Mouse (Mus musculus) embryonic facial prominence, embryonic 10.5 days (tissue): ENCODE data around the gene Axin2. TPM values are rescaled to one million over a fixed set of nuclear protein-coding genes. Genes with fewer than 3 reads are reported as not detected.
A peak's percentile ranks its signal among the peaks of the same experiment; 100 is the strongest.

Experiments used
- DNase-seq: peaks from one replicate; pipeline ENCODE4 v3.0.0-alpha.2; 2017; ENCODE audit warnings: low spot score
- H3K27ac ChIP-seq: fragments of 300-500 bp; sonication (generic); replicated peaks from 2 replicates; pipeline ENCODE4 v1.5.1; 2016; ENCODE audit warnings: mild to moderate bottlenecking
- H3K27me3 ChIP-seq: fragments of 300-500 bp; sonication (generic); replicated peaks from 2 replicates; pipeline ENCODE4 v1.6.1; 2016; ENCODE audit warnings: low read depth, mild to moderate bottlenecking; ENCODE audit not compliant: poor library complexity, severe bottlenecking
- H3K36me3 ChIP-seq: fragments of 300-500 bp; sonication (generic); replicated peaks from 2 replicates; pipeline ENCODE4 v1.6.1; 2016; ENCODE audit warnings: mild to moderate bottlenecking, moderate library complexity
- H3K4me1 ChIP-seq: fragments of 300-500 bp; sonication (generic); 2 replicates; pipeline ENCODE4 v1.6.1; 2016
- H3K4me3 ChIP-seq: fragments of 300-500 bp; sonication (generic); 2 replicates; pipeline ENCODE4 v1.5.1; 2016; ENCODE audit warnings: mild to moderate bottlenecking, moderate library complexity
- H3K9me3 ChIP-seq: fragments of 300-500 bp; sonication (generic); 2 replicates; pipeline ENCODE4 v1.6.1; 2016; ENCODE audit warnings: mild to moderate bottlenecking
- WGBS: fragments of 180-500 bp; shearing (Covaris S2); methylation state at CpG from one replicate; pipeline ENCODE4 v1.1.7; 2016; 5-methylcytosine and 5-hydroxymethylcytosine counted together
- polyA plus RNA-seq: library from polyadenylated mRNA; unstranded; fragments of >200 nt; fragmentation: Nextera tagmentation; extraction: Ambion mirVana; gene quantifications from 2 replicates; pipeline ENCODE4 v1.2.1, GENCODE M21; 2016

The Axin2 gene
- polyA plus RNA-seq, 1 experiment from 2014 or later: 15.3 TPM

DNA sequence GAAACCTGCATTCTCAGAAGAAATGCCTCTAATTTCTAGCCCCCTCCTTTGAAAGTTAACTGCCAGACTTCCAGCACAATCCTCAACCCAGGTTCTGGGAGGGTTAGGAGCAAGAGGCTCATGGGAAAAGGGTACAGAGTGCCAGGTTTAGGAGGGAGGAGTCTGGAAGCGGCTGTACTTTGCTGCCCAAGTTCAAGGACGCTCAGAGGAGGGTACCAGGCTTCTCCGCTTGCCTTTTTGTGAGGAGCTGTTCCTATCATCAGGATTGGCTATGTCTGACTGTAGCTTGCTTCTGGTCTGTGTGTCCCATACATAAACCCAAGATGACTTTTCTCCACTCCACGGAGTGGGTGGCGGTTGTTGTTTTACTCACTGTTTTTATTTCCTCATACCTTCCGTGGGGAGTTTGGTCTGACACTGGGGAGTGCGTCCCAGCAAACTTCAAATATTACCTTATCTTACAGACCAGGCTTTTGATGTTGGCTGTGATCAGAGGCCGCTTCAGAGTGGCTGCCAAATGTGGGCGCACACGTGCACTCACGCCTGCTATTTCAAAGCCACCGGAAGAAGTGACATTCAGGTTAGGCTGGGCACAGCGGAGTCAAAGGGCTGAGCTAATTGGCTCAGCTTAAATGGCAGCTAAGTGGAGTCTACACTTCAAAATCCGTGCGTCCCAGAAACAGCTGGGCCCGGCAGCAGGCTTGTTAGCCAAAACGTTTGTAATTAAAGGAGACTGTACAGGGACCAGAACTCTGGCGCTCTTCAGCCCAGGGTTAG, 16.1 kb downstream of the Axin2 start:
- peaks cover 6% of the 10 kb centered on the region; the same call in 1 of the 2 replicates for H3K9me3 ChIP-seq
- H3K27ac ChIP-seq: peak overlapping the region; percentile 52
- peaks cover 100% of the 10 kb centered on the region for H3K36me3 ChIP-seq
- DNase-seq: peak; percentile 47
- no peak overlapping the region for H3K4me3 ChIP-seq
- H3K27me3 ChIP-seq: peaks cover 28% of the 10 kb centered on the region; the same call in 1 of the 2 replicates
- 54% methylated on average over 18 of the region's 18 CpGs for WGBS
- H3K4me1 ChIP-seq: peaks cover 68% of the 10 kb centered on the region

DNA sequence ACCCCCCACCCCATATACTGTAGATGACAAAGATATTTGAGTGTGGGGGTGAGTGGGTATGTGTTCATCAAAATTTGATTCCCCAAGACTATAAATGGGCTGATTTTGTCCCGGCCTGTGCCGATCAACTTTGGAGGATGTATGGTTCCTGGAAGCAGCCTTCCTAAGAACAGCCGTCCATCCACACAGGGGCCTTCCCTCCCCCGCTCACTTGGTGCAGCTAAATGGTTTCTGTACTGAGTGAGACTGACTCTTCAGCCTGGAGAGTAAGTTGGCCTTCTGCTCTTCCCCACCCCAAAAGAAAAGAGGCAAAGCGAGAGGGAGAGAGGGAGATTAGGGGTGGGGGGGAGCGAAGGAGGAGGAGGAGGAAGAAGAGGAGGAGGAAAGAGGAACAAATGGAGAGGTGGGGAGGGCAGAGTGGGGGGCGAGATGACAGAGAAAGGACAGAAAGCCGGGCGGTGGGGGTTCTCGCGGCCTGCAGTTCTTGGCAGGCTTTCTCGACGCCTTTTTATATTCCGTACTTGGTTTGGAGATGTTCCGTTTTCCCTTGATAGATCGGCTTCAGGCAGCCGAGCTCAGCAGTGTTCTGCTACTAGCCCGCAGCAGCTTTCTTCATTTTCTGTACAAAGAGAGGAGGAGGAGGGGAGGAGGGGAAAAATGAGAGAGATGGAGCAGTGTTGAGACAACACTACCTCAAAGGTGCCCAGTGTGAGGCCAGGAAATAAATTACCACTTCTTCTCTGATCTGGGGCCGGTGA, 20.7 kb downstream of the Axin2 start:
- no peak overlapping the region for H3K4me3 ChIP-seq
- WGBS: 69% methylated on average over 19 of the region's 19 CpGs
- peaks cover 99% of the 10 kb centered on the region for H3K36me3 ChIP-seq
- no peak for DNase-seq
- H3K27me3 ChIP-seq: peaks cover 21% of the 10 kb centered on the region; the same call in 1 of the 2 replicates
- H3K27ac ChIP-seq: 0 out of 2 replicates have a peak overlapping the region, but pooled peaks have one; percentile 14
- H3K9me3 ChIP-seq: no peaks in the 10 kb centered on the region
- peaks cover 33% of the 10 kb centered on the region for H3K4me1 ChIP-seq

DNA sequence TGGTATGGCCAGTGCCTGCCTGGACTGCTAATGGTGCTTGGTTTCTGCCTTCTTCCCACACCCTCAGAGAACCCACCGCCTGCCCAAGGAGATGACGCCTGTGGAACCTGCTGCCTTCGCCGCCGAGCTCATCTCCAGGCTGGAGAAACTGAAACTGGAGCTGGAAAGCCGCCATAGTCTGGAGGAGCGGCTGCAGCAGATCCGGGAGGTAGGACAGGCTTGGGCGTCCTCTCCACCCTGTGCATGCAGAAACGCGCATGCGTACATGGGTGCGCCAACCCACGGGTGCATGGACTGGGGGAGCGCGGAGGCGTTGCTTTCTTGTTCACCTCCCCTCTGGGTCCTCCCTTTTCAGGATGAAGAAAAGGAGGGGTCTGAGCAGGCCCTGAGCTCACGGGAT, 21.7 kb downstream of the Axin2 start:
- Histone ChIP-seq H3K36me3 (peaks cover 99% of the 10 kb centered on the region), H3K9me3 (no peaks in the 10 kb centered on the region), H3K4me1 (peaks cover 27% of the 10 kb centered on the region), H3K27ac (no peak overlapping the region), H3K4me3 (no peak overlapping the region), H3K27me3 (peaks cover 19% of the 10 kb centered on the region; the same call in 1 of the 2 replicates)
- WGBS: 94% methylated on average over 18 of the region's 18 CpGs
- DNase-seq: no peak

DNA sequence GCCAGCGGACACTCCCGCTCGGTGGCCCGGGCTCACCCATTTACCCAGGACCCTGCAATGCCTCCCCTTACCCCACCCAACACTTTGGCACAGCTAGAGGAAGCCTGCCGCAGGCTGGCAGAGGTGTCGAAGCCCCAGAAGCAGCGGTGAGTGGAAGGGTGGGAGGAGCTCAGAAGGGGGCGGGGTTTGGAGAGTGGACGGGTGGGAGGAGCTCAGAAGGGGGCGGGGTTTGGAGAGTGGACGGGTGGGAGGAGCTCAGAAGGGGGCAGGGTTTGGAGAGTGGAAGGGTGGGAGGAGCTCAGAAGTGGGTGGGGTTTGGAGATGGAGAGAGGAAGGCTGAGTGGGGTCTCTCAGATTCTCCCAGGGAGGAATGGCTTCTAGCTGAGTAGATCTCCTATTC, 23.6 kb downstream of the Axin2 start:
- Histone ChIP-seq H3K27me3 (0 out of 2 replicates have a peak, but pooled peaks cover 4% of the 10 kb centered on the region), H3K27ac (no peak overlapping the region), H3K36me3 (peaks cover 99% of the 10 kb centered on the region), H3K4me3 (no peak overlapping the region), H3K4me1 (peaks cover 36% of the 10 kb centered on the region), H3K9me3 (no peaks in the 10 kb centered on the region)
- whole genome bisulfite sequencing: 82% methylated on average over 11 of the region's 11 CpGs
- DNase-seq: no peak

DNA sequence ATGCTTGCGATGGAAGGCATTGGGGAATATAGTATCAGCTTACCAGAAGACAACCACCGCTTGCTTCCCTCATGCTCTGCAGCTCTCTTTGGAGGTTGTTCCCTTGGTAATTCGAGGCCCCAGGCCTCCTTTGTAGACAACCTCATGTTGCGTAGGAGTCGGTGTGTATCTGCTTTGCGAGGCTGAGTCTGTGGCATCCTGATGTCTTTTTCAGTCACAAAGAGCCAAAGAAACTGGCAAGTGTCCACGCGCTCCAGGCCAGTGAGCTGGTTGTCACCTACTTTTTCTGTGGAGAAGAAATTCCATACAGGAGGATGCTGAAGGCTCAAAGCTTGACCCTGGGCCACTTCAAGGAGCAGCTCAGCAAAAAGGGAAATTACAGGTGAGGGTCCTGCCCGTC, 25.5 kb downstream of the Axin2 start:
- WGBS: 96% methylated on average over 9 of the region's 9 CpGs
- no peak overlapping the region for H3K4me3 ChIP-seq
- peaks cover 99% of the 10 kb centered on the region for H3K36me3 ChIP-seq

DNA sequence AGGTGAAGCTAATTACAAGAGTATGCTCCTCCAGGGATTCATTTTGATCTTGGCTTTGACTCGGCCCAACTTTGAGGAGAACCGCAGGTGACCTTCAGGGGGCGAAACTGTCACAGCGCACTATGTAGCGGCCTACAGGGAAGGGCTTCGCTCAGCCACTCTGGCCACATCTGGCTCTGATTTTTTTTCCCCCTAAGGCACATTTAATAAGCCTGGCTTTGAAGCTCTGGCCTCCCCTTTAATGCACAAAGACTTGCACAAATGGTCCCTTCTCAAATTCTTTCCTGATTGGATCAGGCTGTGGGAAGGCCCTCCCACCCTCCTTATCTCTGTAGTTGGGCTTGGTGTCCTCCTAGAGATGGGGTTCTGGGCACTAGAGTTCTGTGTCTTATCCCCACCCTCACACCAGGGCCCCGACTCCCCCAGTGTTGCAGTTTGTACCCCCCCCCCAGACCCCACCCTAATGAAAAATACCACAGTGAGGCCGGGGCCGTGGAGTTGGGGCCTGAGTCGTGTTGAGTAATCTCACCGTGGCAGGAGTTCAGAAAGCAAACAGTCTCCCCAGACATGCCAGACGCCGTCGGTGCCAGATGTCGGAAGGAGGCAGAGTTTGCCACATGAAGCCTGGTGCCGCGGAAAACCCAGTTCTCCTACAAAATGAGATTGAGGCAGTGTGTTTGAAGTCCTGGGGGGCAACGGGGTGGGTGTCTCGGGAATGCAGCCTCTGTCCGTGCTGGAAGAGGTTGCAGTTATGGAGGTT, 27.5 kb downstream of the Axin2 start:
- Histone ChIP-seq H3K4me1 (peaks cover 29% of the 10 kb centered on the region), H3K4me3 (peak overlapping the region; percentile 32; the same call in 1 of the 2 replicates), H3K36me3 (peaks cover 94% of the 10 kb centered on the region), H3K27me3 (no peaks in the 10 kb centered on the region), H3K9me3 (no peaks in the 10 kb centered on the region), H3K27ac (peak overlapping the region; percentile 76)
- WGBS: 44% methylated on average over 20 of the region's 20 CpGs
- DNase-seq: peak; percentile 87

More for the DNA sequence above, 25.5 kb downstream of the Axin2 start:
- Histone ChIP-seq H3K4me1 (peaks cover 31% of the 10 kb centered on the region), H3K9me3 (no peaks in the 10 kb centered on the region), H3K27me3 (0 out of 2 replicates have a peak, but pooled peaks cover 4% of the 10 kb centered on the region), H3K27ac (no peak overlapping the region)
- no peak for DNase-seq

DNA sequence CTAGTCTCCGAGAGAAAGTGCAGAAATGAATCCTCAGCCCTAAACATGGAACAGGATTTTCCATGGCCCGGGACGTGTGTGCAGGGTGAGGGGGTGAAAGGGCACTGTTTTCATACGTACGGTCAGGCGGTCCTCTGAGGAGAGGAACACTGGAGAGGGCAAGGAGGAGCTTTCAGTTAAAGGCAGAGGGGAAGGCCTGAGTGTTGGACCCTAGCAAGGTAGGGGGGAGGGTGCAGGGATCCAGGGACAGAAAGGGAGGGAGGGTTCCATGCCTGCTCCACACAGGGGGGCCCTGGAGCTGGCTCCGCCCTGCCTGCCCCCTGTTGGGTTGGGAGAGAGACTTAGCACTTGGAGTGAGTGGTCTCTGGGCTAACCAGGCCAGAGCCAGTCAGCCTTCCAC, 28.4 kb downstream of the Axin2 start:
- peak overlapping the region; percentile 76 for H3K27ac ChIP-seq
- 54% methylated on average over 7 of the region's 7 CpGs for WGBS
- no peaks in the 10 kb centered on the region for H3K9me3 ChIP-seq
- peaks cover 86% of the 10 kb centered on the region for H3K36me3 ChIP-seq
- H3K4me1 ChIP-seq: peaks cover 29% of the 10 kb centered on the region
- DNase-seq: no peak
- no peaks in the 10 kb centered on the region for H3K27me3 ChIP-seq
- H3K4me3 ChIP-seq: no peak overlapping the region

DNA sequence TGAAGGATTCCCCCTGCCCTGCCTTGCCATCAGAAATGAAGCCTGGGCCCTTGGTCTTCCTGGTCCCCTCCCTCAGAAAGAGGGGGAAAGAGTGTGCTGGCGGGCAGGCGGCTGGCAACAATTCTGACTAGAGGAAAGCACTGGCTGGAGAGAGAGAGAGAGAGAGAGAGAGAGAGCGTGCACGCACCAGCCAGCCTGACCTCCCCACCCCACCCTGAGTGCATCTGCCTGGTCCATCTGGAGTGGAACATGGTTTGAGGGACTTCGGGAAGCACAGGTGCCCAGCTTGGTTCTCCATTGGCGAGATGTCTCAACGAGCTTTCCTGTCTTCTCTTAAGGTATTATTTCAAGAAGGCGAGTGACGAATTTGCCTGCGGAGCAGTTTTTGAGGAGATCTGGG, 28.8 kb downstream of the Axin2 start:
- no peaks in the 10 kb centered on the region for H3K27me3 ChIP-seq
- H3K4me1 ChIP-seq: peaks cover 29% of the 10 kb centered on the region
- no peak for DNase-seq
- H3K4me3 ChIP-seq: no peak overlapping the region
- no peaks in the 10 kb centered on the region for H3K9me3 ChIP-seq
- WGBS: 88% methylated on average over 10 of the region's 10 CpGs
- peak overlapping the region; percentile 76 for H3K27ac ChIP-seq
- H3K36me3 ChIP-seq: peaks cover 82% of the 10 kb centered on the region

DNA sequence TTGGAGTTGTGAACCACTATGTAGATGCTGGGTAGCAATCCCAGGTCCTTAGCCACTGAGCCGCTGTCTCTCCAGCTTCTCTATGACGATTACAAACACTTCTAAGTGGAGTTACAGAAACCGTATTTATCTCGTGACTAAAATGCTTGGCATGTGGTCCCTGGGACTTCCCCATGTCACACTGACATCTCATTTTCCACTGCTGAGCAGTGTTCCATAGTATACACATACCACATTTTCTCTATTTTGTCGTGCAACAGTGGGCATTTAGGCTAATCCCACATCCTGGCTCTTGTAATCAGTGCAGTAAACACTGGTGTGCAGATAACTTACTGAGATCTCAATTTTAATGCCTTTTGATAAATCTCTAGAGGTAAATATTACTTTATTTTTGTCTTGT, 32.2 kb downstream of the Axin2 start:
- 81% methylated on average over 5 of the region's 5 CpGs for WGBS
- H3K4me1 ChIP-seq: peaks cover 20% of the 10 kb centered on the region
- no peaks in the 10 kb centered on the region for H3K9me3 ChIP-seq
- no peak overlapping the region for H3K4me3 ChIP-seq
- peaks cover 48% of the 10 kb centered on the region for H3K36me3 ChIP-seq
- no peak overlapping the region for H3K27ac ChIP-seq
- DNase-seq: no peak
- H3K27me3 ChIP-seq: no peaks in the 10 kb centered on the region

DNA sequence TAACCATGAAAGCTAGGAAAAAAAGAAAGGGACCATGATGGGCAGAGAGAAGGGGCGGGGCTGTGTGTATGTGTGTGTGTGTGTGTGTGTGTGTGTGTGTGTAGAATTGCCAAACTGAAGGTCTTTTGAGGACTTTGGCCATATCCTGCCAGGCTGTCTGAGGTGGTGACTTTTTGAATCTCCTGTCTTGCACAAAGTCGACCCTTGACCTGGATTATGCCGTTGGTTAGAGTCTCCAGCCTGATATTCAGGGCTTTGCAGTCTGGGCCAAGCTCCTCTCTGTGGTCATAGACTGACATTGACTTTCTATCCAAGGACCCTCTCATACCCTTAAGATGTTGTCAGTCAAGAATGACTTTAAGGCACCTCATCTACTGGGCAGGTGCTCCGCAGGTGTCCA, 35.8 kb downstream of the Axin2 start:
- no peaks in the 10 kb centered on the region for H3K27me3 ChIP-seq
- H3K4me3 ChIP-seq: no peak overlapping the region
- 93% methylated on average over 4 of the region's 4 CpGs for WGBS
- H3K4me1 ChIP-seq: peaks cover 8% of the 10 kb centered on the region
- peaks cover 12% of the 10 kb centered on the region for H3K36me3 ChIP-seq
- no peak for DNase-seq
- no peak overlapping the region for H3K27ac ChIP-seq
- H3K9me3 ChIP-seq: no peaks in the 10 kb centered on the region

DNA sequence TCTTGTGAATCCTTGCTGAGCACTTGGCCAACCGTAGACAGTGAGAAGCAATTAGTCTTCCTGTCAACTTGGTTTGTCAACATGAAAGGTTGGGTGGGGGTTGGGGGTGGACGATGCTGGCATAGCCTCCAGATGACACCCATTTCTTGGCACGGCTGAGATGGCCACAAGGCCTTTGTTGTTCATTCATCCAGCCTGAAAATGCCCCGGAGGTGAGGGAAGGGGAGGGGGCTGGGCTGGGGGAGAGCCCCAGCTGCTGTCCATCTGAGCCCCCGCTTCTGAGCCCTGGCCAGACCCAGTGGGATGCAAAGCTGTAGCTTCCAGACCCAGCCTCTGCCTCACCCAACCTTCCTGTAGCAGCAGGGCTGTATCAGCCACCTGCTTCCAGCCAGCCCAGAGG, 38.2 kb downstream of the Axin2 start:
- no peak for DNase-seq
- no peaks in the 10 kb centered on the region for H3K27me3 ChIP-seq
- no peak overlapping the region for H3K4me3 ChIP-seq
- peaks cover 24% of the 10 kb centered on the region for H3K4me1 ChIP-seq
- 37% methylated on average over 5 of the region's 5 CpGs for WGBS
- H3K9me3 ChIP-seq: no peaks in the 10 kb centered on the region
- H3K36me3 ChIP-seq: no peaks in the 10 kb centered on the region; the same call in 1 of the 2 replicates
- no peak overlapping the region for H3K27ac ChIP-seq

DNA sequence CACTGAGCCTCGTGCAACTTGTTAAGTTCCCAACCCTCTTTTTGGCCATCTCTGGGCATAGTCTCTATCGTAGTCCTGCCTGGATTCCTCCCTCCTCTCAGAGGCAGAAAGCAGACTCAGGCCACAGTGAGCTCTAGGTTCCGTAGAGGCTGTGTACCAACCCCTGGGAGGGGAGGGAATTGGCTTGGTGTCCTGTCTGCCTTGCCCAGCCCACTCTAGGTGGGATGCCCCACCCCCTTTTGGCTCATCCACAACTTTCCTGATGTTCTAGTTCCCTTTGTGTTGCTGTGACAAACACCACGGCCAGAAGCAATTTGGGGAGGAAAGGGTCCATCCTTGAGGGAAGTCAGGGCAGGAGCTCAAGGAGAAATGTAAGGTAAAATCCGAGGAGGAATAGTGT, 39.0 kb downstream of the Axin2 start:
- H3K27me3 ChIP-seq: no peaks in the 10 kb centered on the region
- peaks cover 24% of the 10 kb centered on the region for H3K4me1 ChIP-seq
- WGBS: 59% methylated on average over 5 of the region's 5 CpGs
- no peaks in the 10 kb centered on the region for H3K9me3 ChIP-seq
- H3K4me3 ChIP-seq: no peak overlapping the region
- H3K36me3 ChIP-seq: no peaks in the 10 kb centered on the region
- DNase-seq: no peak
- H3K27ac ChIP-seq: no peak overlapping the region; the same call in 1 of the 2 replicates
